Mouse (Mus musculus): ENCODE data around the gene Mtch1.

GRCm38 (mm10) chr17:29339170-29339768 lies 8.5 kb downstream of the Mtch1 start:
- TF ChIP-seq GATA1 (IDR thresholded peaks at IDR 0.05; ENCODE audit: low read length) (no peak), TAL1 (IDR thresholded peaks at IDR 0.05; ENCODE audit: low read length) (no peak)

Measured in erythroblast, embryonic 14.5 days (primary cell).